Mouse (Mus musculus): Measurements from ENCODE around the gene Hoxb7.

Hoxb7 gene

GRCm38 (mm10) chr11:96284041-96284749 lies 2.2 kb upstream of the Hoxb7 start:
- in situ Hi-C loops (cut with MboI, MseI): loop anchor here in 1 of 2 experiments (10.0 kb wide), 1 partner anchor 581 kb away; no protein-coding TSS in a partner anchor

GRCm38 (mm10) chr11:96284774-96285734 lies 1.4 kb upstream of the Hoxb7 start:
- in situ Hi-C loops (cut with MboI, MseI): loop anchor here in 1 of 2 experiments (10.0 kb wide), 1 partner anchor 580 kb away; no protein-coding TSS in a partner anchor

DNA sequence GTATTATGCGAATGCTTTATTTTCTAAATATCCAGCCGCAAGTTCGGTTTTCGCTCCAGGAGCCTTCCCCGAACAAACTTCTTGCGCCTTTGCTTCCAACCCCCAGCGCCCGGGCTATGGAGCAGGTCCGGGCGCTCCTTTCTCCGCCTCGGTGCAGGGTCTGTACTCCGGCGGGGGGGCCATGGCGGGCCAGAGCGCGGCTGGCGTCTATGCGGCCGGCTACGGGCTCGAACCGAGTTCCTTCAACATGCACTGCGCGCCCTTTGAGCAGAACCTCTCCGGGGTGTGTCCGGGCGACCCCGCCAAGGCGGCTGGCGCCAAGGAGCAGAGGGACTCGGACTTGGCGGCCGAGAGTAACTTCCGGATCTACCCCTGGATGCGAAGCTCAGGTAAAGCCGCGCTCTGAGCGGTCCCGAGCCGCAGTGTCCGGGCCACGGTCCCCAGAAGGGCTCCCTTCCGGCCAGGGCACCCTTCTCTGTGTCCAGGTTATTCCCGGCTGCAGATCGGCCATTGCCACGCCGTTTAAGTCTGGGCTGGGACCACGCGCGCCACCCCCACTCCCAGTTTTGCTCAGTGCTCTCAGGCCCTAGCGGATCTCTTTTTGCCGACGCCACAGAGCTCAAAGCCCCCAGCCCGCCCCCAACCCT lies 439 bp downstream of the Hoxb7 start:
- in situ Hi-C loops (cut with MboI, MseI): loop anchor here in 1 of 2 experiments (10.0 kb wide), 1 partner anchor 578 kb away; no protein-coding TSS in a partner anchor

DNA sequence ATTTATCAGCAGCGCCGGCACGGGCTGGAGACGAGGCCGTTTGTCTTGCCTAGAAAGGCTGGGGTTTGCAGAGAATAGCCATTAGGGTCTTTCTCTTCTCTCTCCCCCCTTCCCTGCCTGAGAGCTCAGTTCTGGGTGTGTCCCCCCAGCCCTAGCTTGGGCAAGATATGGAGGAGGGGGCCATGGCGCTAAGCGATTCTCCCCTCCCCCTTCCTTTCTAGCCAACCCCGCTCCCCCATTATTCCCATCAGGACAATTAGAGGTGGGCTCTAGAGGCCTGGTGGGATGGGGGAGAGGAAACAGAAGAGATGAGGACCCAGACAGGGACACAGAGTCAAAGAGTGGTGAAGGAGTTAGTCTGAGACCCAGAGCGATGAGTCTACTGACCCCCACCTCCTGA lies 988 bp downstream of the Hoxb7 start:
- in situ Hi-C loops (cut with MboI, MseI): loop anchor here in 1 of 2 experiments (10.0 kb wide), 1 partner anchor 577 kb away; no protein-coding TSS in a partner anchor

DNA sequence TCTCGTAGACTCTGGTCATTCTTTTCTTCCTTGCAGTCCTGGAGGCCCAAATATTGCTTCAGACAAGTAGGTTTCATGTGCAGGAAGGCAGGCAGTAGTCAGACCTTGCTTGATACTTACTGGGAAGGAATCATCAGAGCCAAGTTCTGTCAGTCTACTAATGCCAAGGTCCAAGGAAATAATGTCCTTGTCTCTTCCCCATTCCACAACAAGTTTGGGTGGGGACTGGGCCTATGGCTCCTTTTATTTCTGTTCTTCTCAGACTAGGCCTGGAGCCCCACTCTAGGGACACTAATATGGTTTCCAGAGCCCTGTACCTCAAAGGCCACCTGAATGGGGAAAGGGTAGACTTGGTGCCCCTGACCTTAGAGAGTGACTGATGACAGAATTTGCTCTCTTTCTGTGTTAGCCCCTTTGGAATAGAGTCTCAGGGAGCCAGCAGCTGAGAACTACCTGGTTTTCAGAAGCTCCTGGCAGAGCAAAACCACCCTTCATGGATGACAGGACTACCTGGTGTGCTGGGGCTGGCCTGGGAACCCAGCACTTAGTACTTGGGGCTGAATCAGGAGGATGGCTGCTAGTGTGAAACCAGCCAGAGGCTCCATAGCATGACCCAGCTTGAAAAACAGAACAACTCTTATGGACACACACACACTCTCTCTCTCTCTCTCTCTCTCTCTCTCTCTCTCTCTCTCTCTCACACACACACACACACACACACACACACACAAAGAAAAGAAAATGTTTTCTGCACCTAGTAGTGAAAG lies 2.2 kb downstream of the Hoxb7 start:
- in situ Hi-C loops (cut with MboI, MseI): loop anchor here in 1 of 2 experiments (10.0 kb wide), 1 partner anchor 576 kb away; no protein-coding TSS in a partner anchor

DNA sequence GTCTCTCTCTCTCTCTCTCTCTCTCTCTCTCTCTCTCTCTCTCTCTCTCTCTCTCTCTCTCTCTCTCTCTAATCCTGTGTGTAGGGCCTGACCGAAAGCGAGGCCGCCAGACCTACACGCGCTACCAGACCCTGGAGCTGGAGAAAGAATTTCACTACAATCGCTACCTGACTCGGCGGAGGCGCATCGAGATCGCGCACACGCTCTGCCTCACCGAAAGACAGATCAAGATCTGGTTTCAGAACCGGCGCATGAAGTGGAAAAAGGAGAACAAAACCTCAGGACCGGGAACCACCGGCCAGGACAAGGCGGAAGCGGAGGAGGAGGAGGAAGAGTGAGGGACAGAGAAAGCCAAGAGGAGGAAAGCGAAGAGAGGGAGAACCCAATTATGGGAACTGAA lies 2.9 kb downstream of the Hoxb7 start:
- in situ Hi-C loops (cut with MboI, MseI): loop anchor here in 1 of 2 experiments (10.0 kb wide), 1 partner anchor 576 kb away; no protein-coding TSS in a partner anchor

DNA sequence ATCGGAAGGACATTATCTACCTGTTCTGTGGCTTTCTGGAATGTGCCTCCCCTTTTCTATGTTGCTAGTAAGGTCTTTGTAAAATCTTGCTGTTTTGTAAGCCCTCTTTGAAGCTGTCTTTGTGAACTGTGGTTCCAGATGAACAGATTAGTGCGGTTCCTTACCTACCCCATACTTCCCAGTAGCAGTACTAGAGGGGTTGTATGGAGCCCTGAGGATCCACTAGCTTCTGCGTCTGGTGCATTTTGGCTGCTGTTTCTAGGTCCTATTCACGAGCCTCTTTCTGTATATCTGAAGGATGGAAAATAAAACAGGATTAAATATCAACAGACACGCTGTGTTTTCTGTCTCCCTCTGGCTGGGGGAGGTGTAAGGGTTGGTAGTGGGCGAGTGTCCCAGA lies 3.4 kb downstream of the Hoxb7 start:
- in situ Hi-C loops (cut with MboI, MseI): loop anchor here in 1 of 2 experiments (10.0 kb wide), 1 partner anchor 575 kb away; no protein-coding TSS in a partner anchor

GRCm38 (mm10) chr11:96290705-96291355 lies 4.4 kb downstream of the Hoxb7 start:
- in situ Hi-C loops (cut with MboI, MseI): no loop called here

GRCm38 (mm10) chr11:96291681-96292564 lies 5.5 kb downstream of the Hoxb7 start, which contains the start of gene Hoxb6:
Gene Hoxb6, plus strand, starts transcription at chr11:96292476.
- in situ Hi-C loops (cut with MboI, MseI): no loop called here

- in situ Hi-C loops (cut with MboI, MseI): no loop called here
Measured at GRCm38 (mm10) chr11:96292565-96293301, 6.3 kb downstream of the Hoxb7 start.

- in situ Hi-C loops (cut with MboI, MseI): no loop called here
Measured at GRCm38 (mm10) chr11:96293302-96293921, 7.0 kb downstream of the Hoxb7 start.

GRCm38 (mm10) chr11:96294245-96295091 lies 8.0 kb downstream of the Hoxb7 start:
- in situ Hi-C loops (cut with MboI, MseI): no loop called here

DNA sequence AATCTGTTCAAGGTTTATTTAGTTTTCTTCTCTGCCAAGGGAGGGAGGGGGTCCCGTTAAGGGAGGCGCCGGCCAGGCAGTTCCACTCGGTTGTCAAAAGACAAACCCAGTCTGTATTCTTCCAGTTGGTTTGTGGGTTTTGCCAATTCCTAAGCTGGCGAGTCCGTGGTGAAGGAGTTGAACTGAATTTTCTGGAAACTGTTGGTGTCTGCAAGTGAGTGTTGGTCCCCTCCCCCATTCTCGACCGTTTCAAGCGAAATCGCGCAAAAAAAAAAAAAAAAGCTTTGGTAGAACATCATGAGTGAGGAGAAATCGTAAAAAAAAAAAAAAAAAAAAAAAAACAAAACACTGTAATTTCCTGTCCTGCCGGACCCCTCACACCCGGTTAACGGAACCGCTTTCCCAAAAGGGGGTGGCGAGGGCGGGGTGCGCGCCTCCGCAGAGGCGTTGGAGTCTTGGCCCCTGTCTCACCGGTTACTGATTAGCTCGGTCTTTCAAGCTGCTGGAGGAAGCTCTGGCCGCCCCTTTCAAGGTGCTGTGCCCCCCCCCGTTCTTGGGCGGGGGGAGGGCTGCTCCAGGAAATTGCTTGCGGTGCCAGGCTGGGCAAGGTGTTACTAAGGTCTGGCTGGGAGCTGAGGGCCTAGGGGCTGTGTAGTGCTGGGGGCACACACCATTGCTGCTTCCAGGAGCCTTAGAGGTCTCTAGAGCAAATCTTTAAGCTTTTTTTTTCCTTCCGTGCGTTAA lies 8.8 kb downstream of the Hoxb7 start:
- in situ Hi-C loops (cut with MboI, MseI): no loop called here

GRCm38 (mm10) chr11:96296997-96297396 lies 10.6 kb downstream of the Hoxb7 start:
- in situ Hi-C loops (cut with MboI, MseI): no loop called here

- in situ Hi-C loops (cut with MboI, MseI): no loop called here
Measured at GRCm38 (mm10) chr11:96297428-96297827, 11.0 kb downstream of the Hoxb7 start.

GRCm38 (mm10) chr11:96297968-96298635 lies 11.7 kb downstream of the Hoxb7 start:
- in situ Hi-C loops (cut with MboI, MseI): no loop called here

Measured in T-helper 17 cell (primary cell).